Mouse (Mus musculus) adrenal gland, adult 8-10 months (tissue): Measurements from ENCODE around the gene Myo3a. TPM values are rescaled to one million over a fixed set of nuclear protein-coding genes. Genes with fewer than 3 reads are reported as not detected.

Experiments used
- DNase-seq: peaks from one replicate; pipeline ENCODE4 v3.0.0; 2022
- microRNA-seq, 2 experiments: library from miRNA; unstranded; fragments of <30 nt; microRNA quantifications; one replicate each; pipeline ENCODE4 v1.2.0; 2022
- total RNA-seq, 4 experiments: library from RNA; stranded (reverse); gene quantifications; 2 replicates each; pipeline ENCODE4 v1.2.4; 2022

Gene Myo3a
- total RNA-seq, 4 experiments from 2014 or later: 0.19 to 0.37 TPM; not detected in 2

DNA sequence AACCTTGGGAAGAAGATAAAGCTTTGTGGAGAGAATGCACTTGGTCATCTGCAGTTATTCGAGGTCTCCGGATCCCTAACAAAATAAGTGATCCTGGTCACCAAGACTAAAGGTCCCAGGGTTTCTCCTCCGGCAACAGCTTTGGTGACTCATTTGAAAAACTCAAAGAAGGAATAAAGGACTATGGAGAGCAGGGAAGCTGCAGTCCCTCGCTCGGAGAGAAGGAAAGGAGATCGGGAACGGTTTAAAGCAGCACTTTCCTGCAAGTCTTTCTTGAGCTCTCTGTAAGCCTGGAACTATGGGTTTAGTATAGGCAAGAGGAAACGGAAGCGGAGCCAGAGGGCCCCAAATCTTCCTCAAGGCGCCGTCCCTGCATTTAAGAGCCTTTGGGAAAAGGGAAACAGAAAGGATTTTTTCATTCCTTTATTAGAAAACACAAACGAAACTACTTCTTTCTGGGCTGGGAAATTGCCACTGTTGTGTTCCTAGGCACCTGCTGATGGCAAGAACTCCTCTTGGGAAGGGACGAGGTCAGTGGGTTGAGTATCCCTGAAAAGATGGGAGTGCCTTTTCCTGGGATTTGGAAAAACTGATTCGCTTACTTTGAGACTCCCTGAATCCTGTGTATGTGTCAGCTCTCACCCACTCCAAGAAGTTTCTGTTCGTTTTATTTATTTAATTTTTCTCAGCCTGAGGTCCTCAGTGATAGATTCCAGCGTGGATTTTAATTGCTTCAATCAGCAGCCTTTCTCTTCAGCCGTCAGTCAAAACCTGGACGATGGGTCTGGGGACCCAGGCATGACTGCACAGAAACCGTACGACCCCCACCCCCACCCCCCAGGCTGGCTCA is 393.9 kb downstream of the Myo3a start:
- DNase-seq: no peak

DNA sequence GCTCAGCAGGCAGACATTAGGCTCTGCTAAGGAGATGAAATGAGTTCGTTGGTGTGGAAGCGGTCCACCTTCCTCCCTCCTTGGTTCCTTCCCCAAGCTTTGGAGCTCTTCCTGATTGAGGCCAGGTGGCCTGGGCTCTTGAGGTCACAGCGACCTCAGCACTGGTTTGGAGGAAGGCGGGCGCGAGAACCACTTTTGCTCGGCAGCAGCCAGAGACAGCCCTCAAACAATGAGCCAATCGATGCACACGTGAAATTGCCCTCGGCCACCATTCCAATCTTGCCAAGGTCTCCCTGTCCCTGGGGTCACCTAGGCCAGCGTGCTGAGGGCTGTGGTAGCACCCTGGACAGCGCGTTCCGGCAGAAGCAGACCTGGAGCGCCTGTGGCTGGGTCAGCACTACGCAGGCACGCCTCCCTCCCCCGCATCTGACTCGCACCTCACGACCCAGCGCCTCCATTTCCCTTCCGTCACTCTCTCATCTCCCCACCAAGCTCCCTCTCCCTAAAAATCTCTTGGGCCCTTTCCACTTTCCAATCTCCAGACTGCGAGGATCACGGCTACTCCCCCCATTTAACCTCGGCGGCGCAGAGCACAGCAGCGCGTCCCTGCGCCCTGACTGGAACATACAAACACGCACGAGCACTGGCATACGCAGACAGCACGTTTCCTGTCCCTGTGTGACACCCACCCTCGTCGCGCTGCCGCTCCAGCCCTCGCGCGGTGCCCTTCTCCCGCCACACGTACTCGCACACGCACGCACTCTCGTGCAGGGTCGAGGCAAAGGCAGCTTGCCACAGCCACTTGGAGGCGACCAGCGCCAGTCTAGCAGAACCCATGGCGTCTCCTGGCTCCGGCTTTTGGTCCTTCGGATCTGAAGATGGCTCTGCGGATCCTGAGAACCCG is 394.8 kb downstream of the Myo3a start, which contains the start of gene Gad2:
TSS of gene Gad2 (plus strand) at position 378 of the 904 bp plus-strand sequence.
- DNase-seq: no peak

DNA sequence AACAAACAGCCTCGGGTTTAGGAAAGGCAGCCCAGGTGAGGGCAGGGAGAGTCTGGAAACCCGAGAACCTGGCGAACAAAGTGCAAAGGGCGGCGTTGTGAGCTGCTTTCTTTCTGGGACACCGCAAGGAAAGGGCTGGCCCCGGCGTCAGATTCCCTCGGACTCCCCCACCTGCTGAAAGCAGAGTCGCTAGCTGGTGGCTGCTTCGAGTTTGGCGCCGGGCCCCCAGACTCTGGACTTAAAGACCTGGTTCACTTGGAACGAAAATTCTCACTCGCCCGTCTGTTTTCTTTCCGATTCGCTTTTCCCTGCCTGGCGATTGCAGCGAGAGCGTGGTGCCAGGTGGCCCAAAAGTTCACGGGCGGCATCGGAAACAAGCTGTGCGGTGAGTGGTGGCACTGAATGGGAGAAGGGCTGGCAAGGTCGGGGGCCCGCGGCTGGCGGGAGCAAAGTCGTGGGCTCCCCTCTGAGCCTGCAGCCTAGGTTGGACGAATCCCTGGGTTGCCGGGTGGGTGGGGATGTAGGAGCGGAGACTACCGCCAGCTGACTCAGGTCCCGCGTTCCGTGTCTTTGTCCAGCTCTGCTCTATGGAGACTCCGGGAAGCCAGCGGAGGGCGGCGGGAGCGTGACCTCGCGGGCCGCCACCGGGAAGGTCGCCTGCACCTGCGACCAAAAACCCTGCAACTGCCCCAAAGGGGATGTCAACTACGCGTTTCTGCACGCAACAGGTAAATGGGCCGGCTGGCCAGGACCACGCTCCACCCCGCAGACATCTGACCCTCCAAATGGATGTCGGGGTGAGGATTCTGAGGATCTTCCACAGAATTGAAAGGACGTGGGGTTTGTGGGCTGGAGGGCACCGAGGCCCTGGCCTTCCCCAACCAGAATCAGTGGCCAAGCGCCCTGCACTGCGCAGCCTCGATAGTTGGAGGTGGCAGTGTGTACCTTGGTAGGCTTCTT is 396.1 kb downstream of the Myo3a start:
- no peak for DNase-seq

DNA sequence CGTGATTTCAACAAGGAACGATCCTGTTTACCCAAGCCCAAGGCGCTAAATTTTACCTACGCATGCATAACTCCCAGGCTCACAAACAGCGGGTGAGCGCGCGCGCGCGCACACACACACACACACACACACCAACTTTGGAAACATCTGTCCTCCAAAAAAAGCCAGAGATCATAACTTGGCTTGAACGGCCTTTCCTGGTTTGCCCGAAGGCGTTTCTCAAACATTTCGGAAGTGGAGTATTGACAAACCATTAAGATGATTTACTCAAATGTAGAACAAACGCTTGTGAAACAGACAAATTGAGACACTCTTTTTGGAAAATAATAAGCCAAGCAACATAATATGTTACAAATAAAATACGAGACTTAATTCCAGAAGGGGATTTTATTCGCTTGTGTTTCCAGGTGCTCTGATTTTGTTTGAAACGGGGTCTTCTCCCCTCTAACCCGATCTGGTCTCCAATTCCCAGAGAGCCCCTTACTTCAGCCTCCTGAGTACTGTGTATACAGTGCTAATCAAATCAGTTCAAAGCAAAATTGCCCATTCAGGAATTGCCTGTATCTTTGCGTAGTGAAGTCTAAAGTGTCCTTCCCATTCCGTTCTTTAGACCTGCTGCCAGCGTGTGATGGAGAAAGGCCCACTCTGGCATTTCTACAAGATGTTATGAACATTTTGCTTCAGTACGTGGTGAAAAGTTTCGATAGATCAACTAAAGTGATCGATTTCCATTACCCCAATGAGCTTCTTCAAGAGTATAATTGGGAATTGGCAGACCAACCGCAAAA is 397.1 kb downstream of the Myo3a start:
- DNase-seq: no peak

DNA sequence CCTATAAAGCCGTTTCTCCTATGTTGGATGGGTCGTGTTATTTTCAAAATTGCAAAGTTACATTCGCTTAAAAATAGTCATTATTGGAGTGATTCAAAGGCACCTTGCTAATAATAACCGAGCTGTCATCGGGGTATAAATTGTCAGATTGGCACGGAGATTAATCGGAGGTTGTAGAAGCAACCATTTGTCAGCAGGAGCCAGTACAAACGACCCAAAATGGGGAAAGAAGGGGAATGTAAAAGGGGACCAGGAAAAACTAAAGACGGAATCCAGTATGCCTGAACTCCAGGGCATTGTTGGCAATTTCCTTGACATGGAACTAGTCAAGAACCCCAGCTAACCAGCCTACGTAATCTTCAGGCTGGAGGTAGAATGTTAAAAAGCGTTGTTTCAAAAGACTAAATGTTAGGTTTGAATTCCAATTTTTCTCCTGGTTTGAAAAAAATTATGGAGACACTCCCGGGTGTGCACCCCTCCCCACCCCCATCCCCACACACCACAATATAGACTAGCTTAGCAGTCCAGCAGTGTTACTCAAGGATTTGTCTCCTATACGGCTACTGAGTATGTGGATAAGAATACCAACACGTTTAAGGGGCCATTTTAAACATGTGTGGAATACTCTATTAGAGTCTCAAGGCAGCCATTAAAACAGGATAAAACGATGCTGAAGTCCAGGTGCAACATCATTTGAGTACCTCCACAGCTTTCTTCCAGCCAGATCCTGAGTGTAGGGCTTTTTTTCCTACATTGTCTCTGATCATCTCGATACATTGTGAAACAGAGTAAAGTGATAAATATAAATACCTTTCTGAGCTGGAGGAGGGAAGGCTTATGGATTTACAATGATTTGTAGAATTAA is 398.0 kb downstream of the Myo3a start:
- DNase-seq: no peak

DNA sequence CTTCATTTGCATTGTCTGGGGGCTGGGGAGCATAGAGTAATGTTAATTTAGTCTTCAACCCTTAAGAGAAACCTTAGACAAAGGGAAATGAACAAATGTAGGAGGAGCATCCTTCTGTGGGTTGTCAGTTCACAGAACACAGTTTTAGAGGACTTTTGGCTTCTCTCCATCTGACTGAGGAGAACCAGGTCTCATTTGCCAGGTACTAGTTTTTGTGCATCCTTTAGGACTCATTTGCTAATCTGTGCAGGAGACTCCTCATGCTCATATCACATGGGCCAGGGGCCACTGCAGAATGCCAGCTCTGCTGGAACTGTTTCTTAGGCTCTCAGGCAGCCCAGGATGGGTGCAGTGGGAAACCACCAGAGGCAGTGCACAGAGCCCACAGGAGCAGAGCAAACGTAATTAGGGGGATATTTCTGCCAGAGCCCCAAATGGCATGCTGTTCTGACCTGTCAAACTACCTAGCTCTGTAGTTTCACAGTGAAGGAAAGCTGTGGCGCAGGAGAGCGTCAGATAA is 399.9 kb downstream of the Myo3a start:
- DNase-seq: no peak

DNA sequence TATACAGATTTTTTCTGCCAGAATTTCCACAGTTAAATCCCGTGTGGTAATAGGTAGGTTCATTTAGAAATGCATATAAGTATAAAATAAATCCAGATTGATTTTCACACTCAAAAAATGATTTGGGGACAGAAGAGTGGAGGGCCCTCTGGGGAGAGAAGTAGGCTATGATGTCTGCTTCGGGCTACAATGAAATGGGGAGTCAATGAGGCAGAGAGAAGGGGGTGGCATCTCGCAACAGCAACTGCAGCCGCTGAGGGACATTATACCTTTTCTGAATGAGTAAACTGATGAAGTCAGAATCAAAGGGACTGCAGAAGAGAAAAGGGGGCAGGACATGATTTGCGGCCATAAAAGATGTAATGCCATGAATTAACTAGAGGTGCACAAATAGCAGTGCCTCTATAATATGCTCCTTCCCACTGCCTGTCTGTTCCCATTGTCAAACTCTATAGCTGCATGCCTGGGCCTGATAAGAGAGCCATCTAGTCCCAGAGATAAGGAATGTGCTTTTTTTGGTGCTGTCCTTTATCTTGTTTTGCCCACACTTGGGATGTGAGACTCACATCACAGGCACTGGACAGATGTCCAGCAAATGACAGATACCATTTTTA is 400.6 kb downstream of the Myo3a start:
- DNase-seq: no peak

DNA sequence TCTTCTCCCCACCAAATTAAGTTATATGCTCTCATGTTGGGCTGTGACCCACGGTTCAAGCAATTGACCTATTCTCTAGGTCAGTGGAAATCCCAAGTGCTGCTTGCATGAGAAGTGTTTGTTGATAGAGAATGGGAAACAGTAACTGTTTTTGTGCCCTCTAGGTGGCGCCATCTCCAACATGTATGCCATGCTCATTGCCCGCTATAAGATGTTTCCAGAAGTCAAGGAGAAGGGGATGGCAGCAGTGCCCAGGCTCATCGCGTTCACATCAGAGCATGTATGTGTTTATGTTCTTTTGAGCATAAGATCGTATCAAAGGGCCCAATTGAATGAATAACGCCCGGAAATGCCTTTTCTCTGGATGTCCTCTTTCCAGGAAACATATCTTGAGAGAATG is 407.5 kb downstream of the Myo3a start:
- no peak for DNase-seq

DNA sequence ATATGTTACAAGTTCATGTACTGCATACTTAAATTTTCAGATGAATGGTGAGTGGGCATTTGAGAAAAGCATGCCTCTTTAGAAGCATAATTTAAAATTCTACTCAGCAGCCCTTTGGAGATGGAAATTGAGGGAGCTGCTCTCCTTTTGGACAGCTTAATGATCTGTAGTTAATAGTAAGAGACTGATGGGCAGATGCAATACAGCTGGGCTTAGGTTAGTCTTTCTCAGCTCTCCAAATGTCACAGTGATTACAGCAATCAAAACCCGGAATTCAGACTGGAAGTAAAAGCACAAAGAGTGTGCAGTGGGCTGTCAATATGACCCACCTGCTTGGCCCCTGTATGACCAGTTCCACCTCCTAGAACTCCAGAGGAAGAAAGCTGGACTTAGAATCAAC is 418.8 kb downstream of the Myo3a start:
- no peak for DNase-seq

DNA sequence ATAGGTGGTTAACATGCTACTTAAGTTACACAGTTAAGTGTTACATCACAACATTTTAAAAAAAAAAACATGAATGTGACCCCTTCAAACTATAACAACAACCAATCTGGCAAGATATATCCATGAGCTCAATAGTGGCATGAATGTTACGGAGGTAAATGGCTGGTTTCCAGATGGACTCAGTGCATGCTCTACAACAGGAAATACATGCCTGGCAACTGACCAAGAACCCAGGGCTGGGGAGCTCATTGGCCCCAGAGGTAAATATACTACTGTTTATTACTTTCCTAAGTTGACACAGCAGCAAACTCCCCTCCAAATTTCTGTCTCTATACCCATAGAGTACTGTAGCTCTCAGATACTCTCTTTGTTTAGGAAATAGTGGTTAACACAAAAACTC is 421.1 kb downstream of the Myo3a start:
- DNase-seq: no peak

DNA sequence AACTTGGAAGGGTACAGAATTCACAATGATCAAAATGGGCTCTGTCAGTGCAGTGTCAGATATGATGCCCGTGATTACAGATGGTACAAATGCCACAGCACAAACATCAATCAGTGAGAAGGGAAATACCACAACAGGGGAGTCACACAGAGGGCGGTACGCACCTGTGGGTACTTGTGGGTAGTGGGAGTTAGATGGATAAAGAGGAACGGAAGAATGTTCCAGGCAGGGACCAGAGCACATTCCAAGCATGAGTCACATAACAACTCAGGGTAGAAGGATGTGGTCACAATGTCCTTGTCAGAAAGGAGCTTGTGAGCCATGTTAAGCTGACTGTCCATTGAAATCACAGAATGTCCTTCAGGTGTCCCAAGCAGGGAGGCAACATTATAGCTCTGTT is 424.5 kb downstream of the Myo3a start:
- DNase-seq: no peak

DNA sequence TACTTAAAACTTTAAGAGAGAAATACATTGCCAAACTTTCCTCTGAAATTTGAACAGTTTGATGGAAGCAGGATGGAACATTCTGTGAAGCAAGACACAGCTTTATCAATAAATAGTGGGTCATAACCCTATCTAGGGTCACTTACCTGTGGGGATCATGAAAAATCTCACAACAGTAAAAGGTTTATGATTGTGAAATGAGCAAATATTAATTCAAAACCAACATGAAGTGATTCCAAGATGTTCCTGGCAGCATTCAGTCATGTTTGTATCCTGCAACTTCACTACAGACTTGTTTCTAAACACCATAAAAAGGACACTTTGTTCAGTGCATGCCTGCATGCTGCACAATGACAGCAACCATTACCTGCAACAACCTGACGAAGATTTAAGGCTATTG is 436.4 kb downstream of the Myo3a start:
- DNase-seq: no peak

Small RNA genes within 50 kb of the gene (microRNA-seq; reads per million reads assigned to microRNA genes)
- gene Gm23636 (0 reads per million in 2 experiments), gene Mir3967 (0 reads per million in 2 experiments)
